Mouse (Mus musculus): ENCODE measurements around the gene Cep170b. TPM values are rescaled to one million over a fixed set of nuclear protein-coding genes. Genes with fewer than 3 reads are reported as not detected.

Gene Cep170b
- total RNA-seq, 2 experiments from 2014 or later: 180 to 199 TPM

Small RNAs within 50 kb of the gene (microRNA-seq; reads per million reads assigned to microRNA genes)
- 2.4 to 4.7 reads per million in 2 experiments for gene Mir6940

Other genes with a start within 250 kb of the Cep170b start
- 1 to 10 TPM in 1 of 2 experiments, under 1 TPM in 1; 0.96 to 1.3 TPM for gene A530016L24Rik, start 231.0 kb upstream of the Cep170b start, total RNA-seq (2021)
- gene Tmem179, start 203.7 kb upstream of the Cep170b start, total RNA-seq (2021): 100 to 1,000 TPM; 108 to 118 TPM
- 10 to 100 TPM; 80.9 to 91.4 TPM for gene Inf2, start 131.7 kb upstream of the Cep170b start, total RNA-seq (2021)
- 1 to 10 TPM; 2.1 to 2.4 TPM for gene Adssl1, start 100.4 kb upstream of the Cep170b start, total RNA-seq (2021)
- gene Siva1, start 75.8 kb upstream of the Cep170b start, total RNA-seq (2021): 10 to 100 TPM; 17.0 to 19.5 TPM
- gene Akt1, start 45.6 kb upstream of the Cep170b start, total RNA-seq (2021): 100 to 1,000 TPM; 182 to 185 TPM
- under 1 TPM; 0.33 to 0.80 TPM for gene Zbtb42, start 41.6 kb upstream of the Cep170b start, total RNA-seq (2021)
- gene Pld4, start 40.2 kb downstream of the Cep170b start, total RNA-seq (2021): 10 to 100 TPM in 1 of 2 experiments, 1 to 10 TPM in 1; 9.2 to 11.7 TPM
- gene Ahnak2, start 82.2 kb downstream of the Cep170b start, total RNA-seq (2021): 10 to 100 TPM; 11.8 to 17.1 TPM
- gene Clba1, start 88.5 kb downstream of the Cep170b start, total RNA-seq (2021): 10 to 100 TPM; 12.3 to 15.5 TPM
- 10 to 100 TPM in 1 of 2 experiments, 1 to 10 TPM in 1; 8.8 to 13.0 TPM for gene Cdca4, start 109.0 kb downstream of the Cep170b start, total RNA-seq (2021)
- gene Gpr132, start 147.8 kb downstream of the Cep170b start, total RNA-seq (2021): not detected
- 10 to 100 TPM; 51.6 to 66.5 TPM for gene Jag2, start 209.3 kb downstream of the Cep170b start, total RNA-seq (2021)
- gene Nudt14, start 221.7 kb downstream of the Cep170b start, total RNA-seq (2021): 10 to 100 TPM; 11.6 to 13.8 TPM

Data from layer of hippocampus, postnatal 10 days (tissue).